Mouse (Mus musculus) gonadal fat pad, adult 2 months (tissue): ENCODE measurements around the gene Gpr88. TPM values are rescaled to one million over a fixed set of nuclear protein-coding genes. Genes with fewer than 3 reads are reported as not detected.

Experiments
- DNase-seq: peaks from one replicate; pipeline ENCODE4 v3.0.0-alpha.2; 2012; ENCODE audit warnings: low read depth
- polyA plus RNA-seq: library from polyadenylated mRNA; depleted of rRNA; stranded (reverse); fragments of >200 nt; gene quantifications from 2 replicates; pipeline ENCODE4 v1.2.3, GENCODE M21; 2012; rRNA removed

Gene Gpr88
- 0.63 and 1.6 TPM in 2 replicates for polyA plus RNA-seq

DNA sequence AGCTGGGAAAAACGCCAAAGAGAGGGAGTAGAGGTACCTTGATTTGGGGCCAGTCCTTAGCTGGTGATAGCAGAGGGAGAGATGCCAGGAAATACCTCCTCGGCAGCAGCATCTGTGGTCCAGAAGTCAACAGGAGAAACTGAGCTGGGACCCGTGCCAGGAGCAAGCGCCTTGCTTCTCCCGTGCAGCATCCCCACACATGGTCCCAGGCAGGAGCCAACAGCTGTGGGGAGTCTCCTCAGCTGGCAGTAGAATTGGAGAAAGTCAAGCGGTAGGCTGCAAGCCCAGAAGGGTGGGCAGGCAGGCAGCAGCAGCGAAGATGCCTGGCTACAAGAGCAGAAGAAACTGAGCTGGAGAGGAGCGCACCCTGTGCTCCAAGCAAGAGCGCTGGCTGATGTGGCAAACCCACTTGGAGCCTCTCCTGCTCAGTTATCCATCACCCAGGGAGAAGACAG is at the start of gene Gpr88:
TSS of gene Gpr88 (minus strand) at position 427 of the 455 bp plus-strand sequence.
- no peak for DNase-seq

- no peak for DNase-seq
These were observed 49.3 kb upstream of the Gpr88 start for GRCm38 (mm10) chr3:116302581-116302980.

DNA sequence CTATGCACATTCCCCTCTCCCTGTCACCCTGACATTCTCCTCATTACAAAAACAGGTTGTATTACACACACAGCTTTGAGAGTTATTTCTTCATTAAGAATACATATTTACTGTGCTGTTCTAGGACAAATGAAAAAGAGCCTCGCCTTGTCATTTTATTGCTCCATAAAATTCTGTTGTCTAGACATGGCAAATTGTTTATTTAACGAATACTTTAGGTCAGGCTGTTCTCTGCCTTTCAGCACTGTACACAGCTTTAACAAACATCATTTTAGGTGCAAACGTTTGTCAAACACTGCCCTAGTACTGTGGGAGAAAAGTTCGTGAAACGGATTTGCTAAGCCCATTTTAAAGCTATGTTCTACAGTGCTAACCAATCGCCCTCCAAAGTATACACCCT is 48.5 kb upstream of the Gpr88 start:
- DNase-seq = no peak

DNA sequence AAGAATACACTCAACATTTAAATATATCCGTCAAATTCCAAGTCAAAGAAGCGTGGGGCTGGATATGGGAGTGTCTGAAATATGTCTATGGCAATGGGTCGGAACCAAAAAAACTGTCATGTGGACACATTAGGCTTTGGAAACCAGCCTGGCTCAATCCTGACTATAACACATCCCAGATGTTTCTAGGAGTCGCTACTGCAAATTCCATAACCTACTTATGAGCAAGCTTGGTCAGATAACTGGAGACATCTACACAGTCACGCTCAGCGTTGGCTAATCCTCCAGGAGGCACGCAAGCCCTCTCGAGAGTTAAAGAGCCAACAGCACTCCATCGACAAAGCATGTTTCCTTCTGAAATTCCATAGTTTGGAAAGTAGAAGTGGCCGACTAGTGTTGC is 45.4 kb upstream of the Gpr88 start:
- DNase-seq = no peak

GRCm38 (mm10) chr3:116298003-116298402 is 44.7 kb upstream of the Gpr88 start:
- no peak for DNase-seq

GRCm38 (mm10) chr3:116297170-116297569 is 43.9 kb upstream of the Gpr88 start:
- no peak for DNase-seq

DNA sequence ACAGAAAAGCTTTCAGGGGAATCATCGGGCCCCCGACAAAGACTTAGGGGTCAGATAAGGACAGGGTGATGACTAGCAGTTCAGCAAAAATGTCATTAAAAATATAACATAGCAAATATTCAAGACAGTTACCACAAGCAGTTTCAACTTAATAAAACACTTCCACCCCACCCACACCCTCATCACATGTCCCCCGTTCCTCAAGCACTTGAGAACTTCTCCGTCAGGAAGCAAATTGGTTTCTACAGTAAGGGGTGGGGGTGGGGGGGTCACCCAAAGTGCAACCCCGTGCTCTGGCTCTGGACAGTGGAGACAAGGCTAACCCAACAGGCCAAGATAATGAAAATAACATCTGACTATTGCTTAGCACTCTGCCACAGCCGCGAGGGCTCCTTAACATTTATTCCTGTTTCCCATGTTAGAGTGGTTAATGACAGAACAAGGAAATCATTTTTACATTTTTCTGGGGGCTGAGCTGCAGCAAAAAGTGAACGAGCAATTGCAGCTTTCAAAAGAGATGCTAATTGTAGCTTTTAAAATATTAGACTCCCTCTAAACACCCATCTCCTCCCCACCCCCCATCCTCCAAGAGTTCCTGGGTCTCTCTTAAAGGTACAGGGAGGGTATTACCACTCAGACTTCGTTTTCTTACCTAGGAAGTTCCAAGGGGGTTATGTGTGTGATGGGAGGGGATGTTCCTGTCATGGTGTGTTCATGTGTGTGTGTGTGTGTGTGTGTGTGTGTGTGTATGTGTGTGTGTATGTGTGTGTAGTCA is 36.9 kb upstream of the Gpr88 start:
- no peak for DNase-seq

DNA sequence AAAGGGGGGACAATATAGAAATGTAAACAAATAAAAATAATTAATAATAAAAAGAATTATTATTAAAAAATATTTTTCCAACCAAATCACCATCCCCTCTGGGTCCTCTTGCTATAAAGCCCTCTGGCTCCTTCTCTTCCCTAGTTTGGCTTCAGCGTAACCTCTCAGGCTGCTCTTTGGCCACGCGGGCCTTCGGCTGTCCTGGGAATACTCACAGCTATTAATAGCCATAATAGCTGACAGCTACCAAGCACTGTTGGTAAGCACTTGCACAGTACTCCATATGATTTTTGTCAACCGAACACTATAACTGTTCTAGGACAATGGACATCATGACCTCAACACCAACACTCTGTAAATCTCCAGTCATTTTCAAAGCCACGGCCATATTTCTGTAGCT is 35.5 kb upstream of the Gpr88 start:
- DNase-seq = no peak

DNA sequence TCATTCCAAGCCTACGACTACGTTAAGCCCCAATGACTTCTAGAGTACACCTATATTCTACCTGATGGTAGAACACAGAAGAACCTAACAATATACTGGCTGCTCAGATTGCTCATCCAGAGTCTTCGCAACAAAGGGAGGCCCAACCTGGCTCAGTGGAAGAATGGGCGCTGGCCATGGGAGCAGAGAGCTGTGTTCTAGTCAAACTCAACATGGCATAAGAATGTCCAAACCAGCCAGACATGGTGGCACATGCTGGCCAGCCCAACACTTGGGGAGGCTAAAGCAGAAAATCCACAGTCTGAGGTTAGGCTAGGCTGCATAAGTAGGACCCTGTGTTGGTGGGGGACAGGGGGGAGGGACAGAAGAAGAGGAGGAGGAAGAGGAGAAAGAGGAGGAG is 31.4 kb upstream of the Gpr88 start:
- no peak for DNase-seq

DNA sequence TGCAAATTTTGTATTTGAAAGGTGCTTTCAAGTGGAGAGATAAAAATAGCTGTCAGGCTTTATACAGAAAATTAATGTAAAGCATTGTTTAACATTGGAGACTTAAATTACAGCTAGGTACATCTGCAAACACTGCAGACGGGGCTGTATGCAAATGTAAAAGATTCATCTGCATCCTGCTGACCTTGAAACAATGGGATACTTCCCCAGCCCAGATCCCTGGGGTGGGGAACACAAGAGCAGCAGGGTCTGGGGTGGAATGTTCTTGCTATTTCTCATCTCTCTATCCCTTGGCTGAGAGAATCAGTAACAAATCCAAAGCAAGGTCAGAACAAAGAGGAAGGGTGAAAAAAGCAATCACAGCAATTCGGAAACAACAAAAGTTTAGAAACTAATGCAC is 30.7 kb upstream of the Gpr88 start:
- no peak for DNase-seq

DNA sequence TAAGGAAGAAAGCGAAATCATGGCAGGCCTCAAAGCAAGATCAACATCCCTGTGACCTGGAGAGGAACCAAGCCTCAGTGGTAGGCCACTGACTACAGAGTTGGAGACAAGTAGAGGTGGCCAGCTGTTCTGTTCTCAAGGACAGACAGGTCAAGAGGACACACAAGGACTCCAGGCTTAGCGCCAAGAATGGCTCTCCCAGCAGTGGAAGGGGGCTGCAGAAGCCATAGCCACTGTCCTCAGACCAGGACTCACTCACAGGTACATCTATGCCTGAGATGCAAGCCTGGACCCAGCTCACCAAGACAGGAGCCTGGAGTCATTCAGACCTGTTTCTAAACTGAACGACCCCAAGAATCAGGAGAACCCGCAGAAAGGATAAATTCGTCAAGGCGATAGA is 28.4 kb upstream of the Gpr88 start:
- no peak for DNase-seq

- no peak for DNase-seq
These were observed 23.8 kb upstream of the Gpr88 start for GRCm38 (mm10) chr3:116277146-116277545.

GRCm38 (mm10) chr3:116271679-116272078 is 18.4 kb upstream of the Gpr88 start:
- no peak for DNase-seq

DNA sequence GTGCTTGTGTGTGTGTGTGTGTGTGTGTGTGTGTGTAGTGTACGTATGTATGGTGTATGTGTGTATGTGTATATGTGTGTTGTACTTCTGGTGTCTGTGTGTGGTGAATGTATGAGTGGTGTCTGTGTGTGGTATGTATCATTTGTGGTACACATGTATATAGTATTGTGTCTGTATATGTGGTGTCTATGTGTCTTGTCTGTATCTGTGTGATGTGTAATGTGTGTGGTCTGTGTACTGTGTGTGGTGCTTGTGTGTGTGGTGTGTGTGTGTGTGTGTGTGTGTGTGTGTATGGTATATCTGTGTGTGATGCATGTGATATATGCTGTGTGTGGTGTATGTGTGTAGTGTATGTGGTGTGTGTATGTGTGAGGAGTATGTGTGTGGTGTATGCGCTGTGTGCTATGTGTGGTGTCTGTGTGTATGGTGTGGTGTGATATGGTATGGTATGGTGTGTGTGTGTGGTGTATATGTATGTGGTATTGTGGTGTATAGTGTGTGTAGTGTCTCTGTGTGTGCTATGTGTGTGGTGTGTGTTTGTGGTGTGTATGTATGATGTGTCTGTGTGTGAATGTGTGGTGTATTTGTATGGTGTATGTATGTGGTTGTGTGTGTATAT is 13.8 kb upstream of the Gpr88 start:
- DNase-seq = no peak

DNA sequence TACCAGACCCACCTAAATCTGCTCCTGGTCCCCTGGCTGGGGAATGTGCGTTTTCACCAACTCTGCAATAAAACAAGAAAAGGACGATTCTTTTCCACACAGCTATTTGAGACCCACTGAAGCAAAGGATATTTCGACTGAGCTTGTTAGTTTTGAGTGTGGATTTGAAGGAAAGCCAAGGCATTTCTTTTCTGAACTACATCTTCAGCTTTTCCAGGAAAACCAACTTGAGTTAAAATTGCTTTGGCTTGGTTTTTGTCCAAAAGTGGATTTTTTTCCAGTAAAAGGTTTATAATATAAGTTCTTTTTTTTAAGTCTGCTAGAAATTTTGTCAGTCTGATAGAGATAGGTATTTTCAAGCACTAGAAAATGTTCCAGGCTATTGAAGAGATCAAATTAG is 13.1 kb upstream of the Gpr88 start:
- no peak for DNase-seq

DNA sequence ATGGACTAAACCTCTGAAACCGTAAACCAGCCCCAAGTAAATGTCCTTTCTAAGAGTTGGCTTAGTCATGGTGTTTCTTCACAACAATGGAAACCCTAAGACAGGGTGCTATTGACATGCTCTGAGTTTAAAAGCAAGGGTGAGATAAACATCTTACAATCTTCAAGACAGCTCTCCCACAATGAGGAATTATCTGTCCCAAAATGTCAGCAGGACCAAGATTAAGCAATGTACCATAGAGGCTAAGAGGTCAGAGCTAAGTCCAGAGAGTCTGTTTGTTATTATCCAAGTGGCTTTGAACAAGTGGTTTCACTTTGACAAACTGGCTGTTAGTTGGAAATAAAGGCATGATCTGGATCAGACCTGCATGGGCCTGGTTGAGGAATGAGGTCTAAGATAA is 10.7 kb upstream of the Gpr88 start:
- no peak for DNase-seq

DNA sequence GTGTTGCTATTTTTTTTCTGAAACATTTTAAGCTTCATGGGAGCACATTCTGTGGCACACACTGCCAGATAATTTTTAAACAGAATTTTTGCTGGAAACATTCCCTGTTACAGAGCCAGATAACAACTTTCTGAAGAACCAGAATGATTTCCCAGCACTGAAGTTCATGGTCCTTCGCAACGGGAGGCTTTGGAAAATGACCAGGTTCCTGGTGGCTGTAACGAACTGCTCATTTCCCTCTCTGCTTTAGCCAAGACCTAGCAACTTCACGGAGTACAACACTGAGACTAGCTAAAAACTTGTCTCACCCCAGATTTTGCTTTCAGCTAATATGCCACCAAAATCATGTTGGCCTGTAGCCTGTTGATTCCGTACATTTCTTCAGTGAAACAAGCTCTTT is 9.8 kb upstream of the Gpr88 start:
- DNase-seq = no peak

GRCm38 (mm10) chr3:116256104-116256503 is 2.8 kb upstream of the Gpr88 start:
- DNase-seq = no peak

- DNase-seq = no peak
These were observed 855 bp downstream of the Gpr88 start for GRCm38 (mm10) chr3:116252255-116253040.

DNA sequence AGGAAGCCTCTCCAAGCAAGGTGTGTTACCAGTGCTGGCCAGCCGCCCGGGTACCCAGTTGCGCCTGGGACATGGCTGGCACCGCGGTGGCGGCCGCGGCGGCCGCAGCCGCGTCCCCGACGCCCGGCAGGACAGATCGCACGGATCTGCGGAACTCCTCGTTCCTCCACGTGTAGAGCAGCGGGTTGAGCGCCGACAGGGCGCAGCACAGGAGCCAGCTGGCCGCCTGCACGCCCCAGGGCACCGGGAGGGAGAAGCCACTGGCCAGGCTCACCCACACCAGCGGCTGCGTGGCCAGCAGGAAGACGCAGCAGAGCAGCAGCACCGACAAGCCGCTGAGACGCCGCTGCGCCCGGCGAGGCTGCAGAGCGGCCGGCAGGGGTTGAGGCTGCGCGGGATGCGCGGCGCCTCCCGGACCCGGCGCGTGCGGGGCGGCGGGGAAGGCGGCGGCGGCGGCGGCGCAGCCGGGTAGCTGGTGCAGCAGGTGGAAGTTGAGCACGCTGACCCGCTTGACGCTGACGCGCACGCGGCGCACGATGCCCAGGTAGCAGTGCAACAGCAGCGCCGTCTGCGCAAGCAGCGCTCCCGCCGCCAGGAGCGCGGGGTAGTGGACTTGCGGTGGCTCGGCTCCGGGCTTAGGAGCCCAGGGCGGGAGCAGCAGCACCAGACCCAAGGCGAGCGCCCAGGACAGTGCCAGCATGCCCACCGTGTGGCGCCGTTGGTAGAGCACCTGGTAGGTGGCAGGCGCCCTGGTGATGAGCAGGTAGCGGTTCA is 1.6 kb downstream of the Gpr88 start:
- DNase-seq = no peak

DNA sequence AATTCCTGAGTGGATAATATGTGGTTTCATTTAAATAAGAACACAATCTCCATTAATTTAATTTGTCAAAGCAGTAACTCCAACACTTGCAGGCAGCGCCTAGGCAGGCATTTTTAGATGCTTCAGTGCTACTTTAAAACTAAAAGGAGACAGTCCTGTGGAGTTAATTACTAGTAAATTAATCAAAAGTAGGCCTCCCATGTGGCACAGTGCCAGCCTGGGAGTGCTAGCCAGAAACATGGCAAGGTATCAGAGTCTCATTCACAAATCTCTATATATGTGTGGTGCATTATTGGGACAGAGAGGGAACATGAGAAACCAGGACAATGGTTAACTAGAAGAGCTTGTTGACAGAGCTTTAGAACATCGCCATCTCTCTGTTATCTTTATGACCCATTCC is 4.3 kb downstream of the Gpr88 start:
- no peak for DNase-seq

DNA sequence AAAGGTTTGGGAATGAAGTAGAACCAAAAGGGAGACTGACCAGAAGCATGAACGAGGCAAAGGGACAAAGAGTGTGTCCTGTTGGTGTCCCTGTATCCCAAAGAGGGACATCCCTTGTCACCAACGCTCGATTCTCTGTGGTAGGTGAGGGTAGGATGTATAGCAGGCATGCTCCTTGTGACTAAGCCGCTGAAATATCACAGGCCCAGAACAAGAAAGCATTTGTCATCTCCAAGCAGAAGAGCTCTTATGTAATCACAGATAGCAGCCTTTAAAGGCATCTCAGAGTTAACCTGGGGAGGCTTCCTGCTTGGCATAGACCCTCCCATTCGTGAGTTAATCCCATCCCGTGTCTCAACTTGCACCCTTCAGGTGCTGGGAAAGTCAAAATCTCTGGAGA is 8.8 kb downstream of the Gpr88 start:
- no peak for DNase-seq
